ENCODE assay signal across 10 mouse cellular contexts in genomic region chr7:145211680-145212659, GRCm38 (mm10). TPM values are rescaled to one million over a fixed set of nuclear protein-coding genes. Genes with fewer than 3 reads are reported as not detected.
DNase-seq lines count a peak whose midpoint lies in the region; ATAC-seq lines count a peak whose summit lies in the region.
"Had no signal": no experiment of that assay in that cellular context is flagged by ENCODE, and none has a peak within 500 bp of the region (broad histone marks: within the 10 kb centered on the region; RNA-seq: fewer than 3 reads in every experiment).

No protein-coding gene starts in this region.

- no peak overlapping the region for H3K4me3 ChIP-seq in hindbrain, embryonic 12.5 days
- peak overlapping the region; percentile 22; the same call in 1 of the 2 replicates for H3K4me3 ChIP-seq in midbrain, embryonic 10.5 days

- no peak overlapping the region for H3K4me2 ChIP-seq in hindbrain, embryonic 12.5 days (replicated peaks)

- ATAC-seq in hindbrain, embryonic 12.5 days (ENCODE audit: low FRiP score) = peak; percentile 66

- H3K36me3 ChIP-seq in hindbrain, embryonic 12.5 days = no peaks in the 10 kb centered on the region
- H3K36me3 ChIP-seq in midbrain, embryonic 10.5 days = no peaks in the 10 kb centered on the region

- DNase-seq in Muller cell, postnatal 12 days (ENCODE audit: inconsistent ontology term) = peak; percentile 69
- peak; percentile 79 for DNase-seq in embryo, embryonic 11 days
- peak; percentile 82 for DNase-seq in midbrain, embryonic 10.5 days (ENCODE audit: low spot score)
- no peak for DNase-seq in urinary bladder, postnatal 36 days (ENCODE audit: low spot score in 2 of 2)
- DNase-seq in cerebellum, adult 11-12 months = no peak
- no peak for DNase-seq in B cell, adult 2 months
- no peak for DNase-seq in cerebellum, postnatal 10 days
- DNase-seq: gastrocnemius, postnatal 25 days; liver had no signal

- 12% methylated on average over 14 of the region's 14 CpGs for WGBS in hindbrain, embryonic 12.5 days
- WGBS in midbrain, embryonic 10.5 days = 15% methylated on average over 14 of the region's 14 CpGs

- H3K4me1 ChIP-seq in hindbrain, embryonic 12.5 days = peaks cover 28% of the 10 kb centered on the region
- peaks cover 62% of the 10 kb centered on the region for H3K4me1 ChIP-seq in midbrain, embryonic 10.5 days

- no peaks in the 10 kb centered on the region for H3K9me3 ChIP-seq in hindbrain, embryonic 12.5 days (replicated peaks)
- no peaks in the 10 kb centered on the region for H3K9me3 ChIP-seq in midbrain, embryonic 10.5 days (replicated peaks)

- peak overlapping the region; percentile 75 for H3K27ac ChIP-seq in hindbrain, embryonic 12.5 days
- peak overlapping the region; percentile 88 for H3K27ac ChIP-seq in midbrain, embryonic 10.5 days (replicated peaks)

- peak overlapping the region; percentile 44; the same call in 1 of the 2 replicates for H3K9ac ChIP-seq in hindbrain, embryonic 12.5 days

- H3K27me3 ChIP-seq in hindbrain, embryonic 12.5 days = peaks cover 13% of the 10 kb centered on the region
- H3K27me3 ChIP-seq in midbrain, embryonic 10.5 days (ENCODE audit: low read depth, poor library complexity, severe bottlenecking) = no peaks in the 10 kb centered on the region

RNA-seq across cellular contexts. Expression of gene 1810010D01Rik, which starts 4.1 kb away (rescaled TPM):
- polyA plus RNA-seq in hindbrain, embryonic 12.5 days (2016; fragmentation: Nextera tagmentation; extraction: Ambion mirVana) = 0.35 TPM in 1 of 2 replicates, not detected in the other
- 0.57 TPM in 1 of 2 replicates, not detected in the other for polyA plus RNA-seq in midbrain, embryonic 10.5 days (2016; fragmentation: Nextera tagmentation; extraction: Ambion mirVana)

Comparison
In these comparisons a context has a peak if more than half of its experiments do, and no peak if none do; other contexts are left out.
1. DNase-seq: peak in Muller cell, postnatal 12 days (single experiment), embryo, embryonic 11 days (single experiment) and midbrain, embryonic 10.5 days (single experiment); none in urinary bladder, postnatal 36 days (0 of 2), cerebellum, adult 11-12 months (single experiment), B cell, adult 2 months (0 of 2) and cerebellum, postnatal 10 days (0 of 2).